Mouse (Mus musculus): ENCODE measurements around the gene Spata20.

Gene Spata20

GRCm38 (mm10) chr11:94455161-94455820, 30.7 kb downstream of the Spata20 start:
- intact Hi-C loops (cut with DNase I): no loop called here

GRCm38 (mm10) chr11:94454756-94455155, 31.2 kb downstream of the Spata20 start:
- intact Hi-C loops (cut with DNase I): no loop called here

GRCm38 (mm10) chr11:94451091-94451773, 34.7 kb downstream of the Spata20 start:
- intact Hi-C loops (cut with DNase I): no loop called here

GRCm38 (mm10) chr11:94449886-94450285, 36.1 kb downstream of the Spata20 start:
- intact Hi-C loops (cut with DNase I): no loop called here

- intact Hi-C loops (cut with DNase I): no loop called here
Observed at GRCm38 (mm10) chr11:94449239-94449638, 36.7 kb downstream of the Spata20 start.

GRCm38 (mm10) chr11:94447017-94447416, 39.0 kb downstream of the Spata20 start:
- intact Hi-C loops (cut with DNase I): no loop called here

- intact Hi-C loops (cut with DNase I): no loop called here
Observed at GRCm38 (mm10) chr11:94445300-94445699, 40.7 kb downstream of the Spata20 start.

GRCm38 (mm10) chr11:94444829-94445228, 41.1 kb downstream of the Spata20 start:
- intact Hi-C loops (cut with DNase I): no loop called here

- intact Hi-C loops (cut with DNase I): no loop called here
Observed at GRCm38 (mm10) chr11:94441752-94442151, 44.2 kb downstream of the Spata20 start.

- intact Hi-C loops (cut with DNase I): no loop called here
Observed at GRCm38 (mm10) chr11:94441122-94441521, 44.9 kb downstream of the Spata20 start.

- intact Hi-C loops (cut with DNase I): no loop called here
Observed at GRCm38 (mm10) chr11:94440421-94440820, 45.6 kb downstream of the Spata20 start.

- intact Hi-C loops (cut with DNase I): no loop called here
Observed at GRCm38 (mm10) chr11:94429011-94429651, 56.8 kb downstream of the Spata20 start.
